In genomic region chr11:96823880-96824782, GRCm38 (mm10) we compare ENCODE assay signal across 8 mouse cellular contexts. TPM values are rescaled to one million over a fixed set of nuclear protein-coding genes. Genes with fewer than 3 reads are reported as not detected.
DNase-seq lines count a peak whose midpoint lies in the region; ATAC-seq lines count a peak whose summit lies in the region.

No protein-coding gene starts in this region.

- H3K9me3 ChIP-seq in heart, embryonic 15.5 days (replicated peaks), result no peaks in the 10 kb centered on the region
- H3K9me3 ChIP-seq in liver, embryonic 12.5 days (replicated peaks), result no peaks in the 10 kb centered on the region

- H3K9ac ChIP-seq in heart, embryonic 15.5 days, result peak overlapping the region; percentile 68
- H3K9ac ChIP-seq in liver, embryonic 12.5 days, result peak overlapping the region; percentile 60

- peak overlapping the region; percentile 100 for H3K27ac ChIP-seq in heart, embryonic 15.5 days
- peak overlapping the region; percentile 66; the same call in 1 of the 2 replicates for H3K27ac ChIP-seq in liver, embryonic 12.5 days

- DNase-seq in CD8-positive naive resting alpha-beta T cell, adult 2 months (ENCODE audit: low read depth in 2 of 2, low spot score in 2 of 2), result peak; percentile 68 to 75
- DNase-seq in c-Kit-negative CD71-positive TER-119-positive erythroid progenitor cells, embryonic 14.5 days (ENCODE audit: low read depth, low spot score), result peak; percentile 59
- DNase-seq in fibroblast of lung, adult 2 months (ENCODE audit: low read depth), result peak; percentile 91
- DNase-seq in kidney, postnatal 14 days, result peak; percentile 92
- peak; percentile 90 for DNase-seq in naive thymus-derived CD4-positive, alpha-beta T cell, adult 2 months (ENCODE audit: low read depth)
- DNase-seq in splenic B cell, adult 2 months (ENCODE audit: low read depth, low spot score), result peak; percentile 91

- peak overlapping the region; percentile 97 for H3K4me2 ChIP-seq in heart, embryonic 15.5 days
- H3K4me2 ChIP-seq in liver, embryonic 12.5 days, result peak overlapping the region; percentile 85

- peaks cover 38% of the 10 kb centered on the region for H3K36me3 ChIP-seq in heart, embryonic 15.5 days
- H3K36me3 ChIP-seq in liver, embryonic 12.5 days, result peaks cover 76% of the 10 kb centered on the region
- H3K36me3 ChIP-seq in splenic B cell, adult 2 months (ENCODE audit: control insufficient read depth, insufficient read depth, low read length, poor library complexity, severe bottlenecking), result peaks cover 9% of the 10 kb centered on the region

- peak overlapping the region; percentile 81 for H3K4me3 ChIP-seq in heart, embryonic 15.5 days
- H3K4me3 ChIP-seq in liver, embryonic 12.5 days, result peak overlapping the region; percentile 53

- peak; percentile 82 for ATAC-seq in heart, embryonic 15.5 days (replicated peaks; ENCODE audit: insufficient number of reproducible peaks, insufficient read depth, low FRiP score, low read depth)
- peak; percentile 86 for ATAC-seq in liver, embryonic 12.5 days

- no peaks in the 10 kb centered on the region for H3K27me3 ChIP-seq in heart, embryonic 15.5 days
- H3K27me3 ChIP-seq in liver, embryonic 12.5 days (replicated peaks), result no peaks in the 10 kb centered on the region
- H3K27me3 ChIP-seq in splenic B cell, adult 2 months (ENCODE audit: control insufficient read depth, insufficient read depth, low read length, poor library complexity, severe bottlenecking), result no peaks in the 10 kb centered on the region

- 2% methylated on average over 25 of the region's 26 CpGs for WGBS in heart, embryonic 15.5 days
- 9% methylated on average over 26 of the region's 26 CpGs for WGBS in liver, embryonic 12.5 days (ENCODE audit: insufficient replicate concordance)

- H3K4me1 ChIP-seq in heart, embryonic 15.5 days (replicated peaks), result peaks cover 67% of the 10 kb centered on the region
- H3K4me1 ChIP-seq in liver, embryonic 12.5 days, result peaks cover 66% of the 10 kb centered on the region

RNA-seq across cellular contexts. Expression of gene Nfe2l1, which starts 5.6 kb away (rescaled TPM):
- polyA plus RNA-seq in heart, embryonic 15.5 days (2015; fragmentation: Nextera tagmentation; extraction: Ambion mirVana), result 75.3 and 79.0 TPM in 2 replicates
- 26.7 and 32.4 TPM in 2 replicates for polyA plus RNA-seq in liver, embryonic 12.5 days (2016; fragmentation: Nextera tagmentation; extraction: Ambion mirVana)

RNA-seq across cellular contexts. Expression of gene Copz2, which starts 25.5 kb away (rescaled TPM):
- polyA plus RNA-seq in heart, embryonic 15.5 days (2015; fragmentation: Nextera tagmentation; extraction: Ambion mirVana), result 120 and 122 TPM in 2 replicates
- polyA plus RNA-seq in liver, embryonic 12.5 days (2016; fragmentation: Nextera tagmentation; extraction: Ambion mirVana), result 25.6 and 26.7 TPM in 2 replicates

RNA-seq across cellular contexts. Expression of gene Cbx1, which starts 35.2 kb away (rescaled TPM):
- polyA plus RNA-seq in heart, embryonic 15.5 days (2015; fragmentation: Nextera tagmentation; extraction: Ambion mirVana), result 52.4 and 52.9 TPM in 2 replicates
- polyA plus RNA-seq in liver, embryonic 12.5 days (2016; fragmentation: Nextera tagmentation; extraction: Ambion mirVana), result 51.6 and 52.4 TPM in 2 replicates

RNA-seq across cellular contexts. Expression of gene Snx11, which starts 46.8 kb away (rescaled TPM):
- polyA plus RNA-seq in heart, embryonic 15.5 days (2015; fragmentation: Nextera tagmentation; extraction: Ambion mirVana), result 10.9 and 13.4 TPM in 2 replicates
- 14.3 and 14.4 TPM in 2 replicates for polyA plus RNA-seq in liver, embryonic 12.5 days (2016; fragmentation: Nextera tagmentation; extraction: Ambion mirVana)

Comparison
In these comparisons a context has a peak if more than half of its experiments do, and no peak if none do; other contexts are left out.
1. Peak in every context shown above with its lines: DNase-seq, ATAC-seq, H3K4me3 ChIP-seq and H3K27ac ChIP-seq.